Mouse (Mus musculus) liver, postnatal 0 days (tissue): ENCODE results near the gene Oaz2. TPM values are rescaled to one million over a fixed set of nuclear protein-coding genes. Genes with fewer than 3 reads are reported as not detected.

Source experiments
- ATAC-seq: fragments of 200-750 bp; cut with Nextera tagmentation; 2 replicates; pipeline ENCODE4 v1.8.0; 2017; ENCODE audit warnings: mild to moderate bottlenecking, moderate library complexity
- DNase-seq: peaks from one replicate; pipeline ENCODE4 v3.0.0-alpha.2; 2016
- H3K27ac ChIP-seq: fragments of 300-500 bp; sonication (generic); 2 replicates; pipeline ENCODE4 v1.5.1; 2014; ENCODE audit warnings: antibody characterized with exemption, moderate library complexity, mild to moderate bottlenecking, low read depth
- H3K27me3 ChIP-seq: fragments of 300-500 bp; sonication (generic); 2 replicates; pipeline ENCODE4 v1.6.1; 2014; ENCODE audit warnings: low read length, control low read depth, mixed read lengths; ENCODE audit not compliant: insufficient read depth
- H3K36me3 ChIP-seq: fragments of 300-500 bp; sonication (generic); replicated peaks from 2 replicates; pipeline ENCODE4 v1.6.1; 2014; ENCODE audit warnings: mild to moderate bottlenecking, control low read depth, low read length, moderate library complexity, mixed read lengths; ENCODE audit not compliant: insufficient read depth
- H3K4me1 ChIP-seq: fragments of 300-500 bp; sonication (generic); 2 replicates; pipeline ENCODE4 v1.6.1; 2014; ENCODE audit warnings: antibody characterized with exemption, mild to moderate bottlenecking, control low read depth; ENCODE audit not compliant: insufficient read depth
- H3K4me2 ChIP-seq: fragments of 300-500 bp; sonication (generic); 2 replicates; pipeline ENCODE4 v1.6.1; 2014; ENCODE audit warnings: low read depth, mild to moderate bottlenecking, low read length, moderate library complexity, mixed read lengths
- H3K4me3 ChIP-seq: fragments of 300-500 bp; sonication (generic); 2 replicates; pipeline ENCODE4 v1.5.1; 2014; ENCODE audit warnings: low read depth, low read length
- H3K9ac ChIP-seq: fragments of 300-500 bp; sonication (generic); replicated peaks from 2 replicates; pipeline ENCODE4 v1.6.1; 2014; ENCODE audit warnings: mild to moderate bottlenecking, moderate library complexity
- H3K9me3 ChIP-seq: fragments of 300-500 bp; sonication (generic); 2 replicates; pipeline ENCODE4 v1.6.1; 2016; ENCODE audit warnings: mild to moderate bottlenecking, control low read depth, low read length, mixed read lengths
- CTCF ChIP-seq: sonication (generic); IDR thresholded peaks from 2 replicates; pipeline ENCODE4 v1.5.1; 2016; ENCODE audit warnings: antibody characterized with exemption, low read depth
- EP300 ChIP-seq: IDR thresholded peaks from 2 replicates; pipeline ENCODE4 v1.6.1; 2016; ENCODE audit warnings: antibody characterized with exemption, low read depth, mild to moderate bottlenecking
- WGBS: fragments of 180-500 bp; shearing (Covaris S2); extraction: QIAGEN DNeasy Blood & Tissue Kit; methylation state at CpG from one replicate; pipeline ENCODE4 v1.1.7; 2014; ENCODE audit not compliant: insufficient replicate concordance; 5-methylcytosine and 5-hydroxymethylcytosine counted together
- polyA plus RNA-seq: library from polyadenylated mRNA; unstranded; fragments of >200 nt; fragmentation: Nextera tagmentation; extraction: Ambion mirVana; gene quantifications from 2 replicates; pipeline ENCODE4 v1.2.1, GENCODE M21; 2015

The Oaz2 gene
- polyA plus RNA-seq, 1 experiment from 2014 or later: 50.9 TPM

DNA sequence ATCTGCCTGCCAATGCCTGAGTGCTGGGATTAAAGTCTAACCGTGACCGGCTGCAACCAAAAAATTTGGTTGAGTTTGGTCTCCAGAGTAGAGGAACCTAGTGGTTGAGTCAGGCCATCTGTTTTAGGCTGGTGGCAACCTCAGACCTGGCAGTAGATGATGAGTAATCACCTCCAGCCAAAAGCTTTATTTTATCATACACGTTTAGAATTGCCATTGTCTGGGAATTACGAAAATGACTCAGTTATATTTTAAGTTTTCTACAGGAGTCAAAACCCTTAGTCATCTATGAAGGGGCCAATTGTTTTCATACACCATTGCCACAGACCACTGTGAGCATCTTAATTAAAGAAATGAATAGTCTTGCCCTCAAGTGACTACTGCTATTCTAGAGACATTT lies 30.9 kb upstream of the Oaz2 start:
- Histone ChIP-seq H3K4me2 (no peak overlapping the region), H3K9me3 (no peaks in the 10 kb centered on the region), H3K9ac (no peak overlapping the region), H3K4me3 (no peak overlapping the region), H3K27ac (no peak overlapping the region), H3K27me3 (peaks cover 7% of the 10 kb centered on the region), H3K36me3 (no peaks in the 10 kb centered on the region), H3K4me1 (peaks cover 3% of the 10 kb centered on the region; the same call in 1 of the 2 replicates)
- ATAC-seq (no peak), DNase-seq (no peak)
- 78% methylated on average over 4 of the region's 4 CpGs for WGBS
- no peak for TF ChIP-seq EP300
- TF ChIP-seq CTCF: no peak

DNA sequence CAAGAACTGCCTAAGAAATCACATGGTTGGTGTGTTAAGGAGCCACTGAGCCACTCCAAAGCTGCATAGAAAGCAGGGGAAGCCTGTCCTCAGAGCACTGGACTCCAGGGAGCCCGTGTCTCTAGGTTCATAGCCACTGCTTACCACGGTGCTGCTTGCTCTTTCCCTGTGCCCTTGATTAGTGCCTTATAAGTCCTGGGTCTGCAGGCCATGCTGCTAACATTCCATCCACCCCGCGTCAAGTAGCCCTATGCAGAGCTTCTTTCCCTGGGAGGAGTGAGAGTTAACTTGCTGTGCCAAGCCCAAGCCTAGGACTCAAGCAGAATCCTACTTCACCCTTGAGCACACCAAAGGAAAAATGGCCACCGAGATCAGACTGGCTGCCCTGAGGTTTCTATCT lies 28.7 kb upstream of the Oaz2 start:
- ATAC-seq (no peak), DNase-seq (no peak)
- Histone ChIP-seq H3K4me3 (no peak overlapping the region), H3K27ac (no peak overlapping the region), H3K9me3 (no peaks in the 10 kb centered on the region), H3K36me3 (no peaks in the 10 kb centered on the region), H3K9ac (no peak overlapping the region), H3K27me3 (no peaks in the 10 kb centered on the region), H3K4me1 (peaks cover 3% of the 10 kb centered on the region; the same call in 1 of the 2 replicates), H3K4me2 (no peak overlapping the region)
- WGBS: 68% methylated on average over 5 of the region's 5 CpGs
- no peak for TF ChIP-seq EP300
- TF ChIP-seq CTCF: no peak

DNA sequence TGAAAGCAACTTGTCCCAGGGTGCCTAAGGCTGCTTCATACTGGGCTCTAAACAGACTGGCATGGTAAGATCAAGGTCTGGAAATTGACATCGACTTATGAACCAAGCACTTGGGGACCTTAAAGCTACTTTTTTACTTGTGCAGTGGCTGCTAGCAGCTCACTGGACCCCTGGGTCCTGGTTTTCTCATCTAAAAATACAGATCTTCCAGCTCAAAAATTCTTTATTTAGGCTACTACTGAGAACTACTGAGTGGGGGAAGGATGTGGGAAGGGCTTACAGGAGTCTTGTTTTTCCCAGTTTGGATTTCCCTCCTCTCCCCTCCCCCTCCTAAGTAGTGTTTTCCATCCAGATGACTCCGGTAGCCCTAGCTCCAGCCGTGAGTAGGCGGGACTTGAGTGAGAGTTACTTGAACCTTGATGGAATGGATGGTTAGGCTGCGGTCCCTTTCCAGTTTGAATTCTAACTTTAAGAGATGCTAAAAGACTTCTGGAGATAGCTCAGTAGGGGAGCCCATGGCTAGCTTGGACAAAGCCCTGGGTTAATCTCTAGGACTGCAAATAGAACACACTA lies 26.9 kb upstream of the Oaz2 start:
- Histone ChIP-seq H3K27me3 (no peaks in the 10 kb centered on the region), H3K36me3 (no peaks in the 10 kb centered on the region), H3K4me2 (no peak overlapping the region), H3K4me3 (no peak overlapping the region), H3K4me1 (peaks cover 3% of the 10 kb centered on the region), H3K9me3 (no peaks in the 10 kb centered on the region), H3K9ac (no peak overlapping the region), H3K27ac (no peak overlapping the region)
- TF ChIP-seq CTCF: no peak
- TF ChIP-seq EP300: no peak
- WGBS: 38% methylated on average over 5 of the region's 5 CpGs
- ATAC-seq: no peak
- no peak for DNase-seq

DNA sequence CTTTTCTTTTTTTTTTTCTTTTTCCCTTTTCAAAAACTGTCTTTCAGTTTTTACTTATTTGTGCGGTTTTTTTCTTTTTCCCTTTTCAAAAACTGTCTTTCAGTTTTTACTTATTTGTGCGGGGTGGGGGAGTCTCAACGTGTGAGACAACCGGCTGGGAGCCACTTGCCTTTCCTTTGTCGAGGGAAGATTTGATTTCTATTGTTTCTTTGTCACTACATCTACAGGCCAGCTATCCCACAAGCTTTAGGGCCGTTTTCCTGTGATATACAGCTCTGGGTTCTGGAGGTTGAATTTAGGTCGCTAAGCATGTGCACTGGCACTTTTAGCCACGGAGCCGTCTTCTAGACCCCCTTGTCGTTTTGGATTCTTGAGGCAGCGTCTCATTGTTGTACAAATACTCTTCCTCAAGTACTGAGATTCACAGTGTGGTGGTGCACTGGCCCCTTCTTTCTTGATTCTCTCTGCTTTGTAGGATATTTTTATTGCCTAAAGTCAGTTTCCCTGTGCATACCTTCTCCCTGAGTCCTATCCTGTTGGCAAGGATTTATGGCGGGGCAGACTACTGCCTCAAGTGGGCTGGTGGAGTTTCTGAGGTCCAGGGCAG lies 26.3 kb upstream of the Oaz2 start:
- 39% methylated on average over 12 of the region's 12 CpGs for WGBS
- DNase-seq (no peak), ATAC-seq (no peak)
- H3K27me3 ChIP-seq: no peaks in the 10 kb centered on the region
- TF ChIP-seq EP300 (no peak), CTCF (no peak)
- no peak overlapping the region for H3K27ac ChIP-seq
- no peak overlapping the region for H3K4me2 ChIP-seq
- H3K9ac ChIP-seq: no peak overlapping the region
- peaks cover 3% of the 10 kb centered on the region for H3K4me1 ChIP-seq
- no peaks in the 10 kb centered on the region for H3K36me3 ChIP-seq
- no peak overlapping the region for H3K4me3 ChIP-seq
- H3K9me3 ChIP-seq: no peaks in the 10 kb centered on the region

DNA sequence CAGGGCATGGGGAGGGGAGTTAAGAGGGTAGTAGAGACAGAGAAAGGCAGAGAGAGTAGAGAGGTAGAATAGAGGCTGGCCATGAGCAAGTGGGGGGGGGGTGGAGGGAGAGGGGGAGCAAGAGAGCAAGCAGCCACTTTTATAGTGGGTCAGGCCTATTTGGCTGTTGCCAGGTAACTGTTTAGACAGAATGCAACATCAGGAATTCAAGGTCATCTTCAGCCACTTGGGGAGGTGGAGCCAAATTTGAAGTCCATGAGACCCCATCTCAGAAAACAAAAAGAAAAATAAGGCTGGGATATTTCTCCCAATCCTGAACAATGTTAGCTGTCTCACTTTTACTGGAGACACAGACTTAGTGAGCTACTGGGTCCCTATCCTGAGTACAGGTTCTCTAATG lies 25.3 kb upstream of the Oaz2 start:
- DNase-seq (no peak), ATAC-seq (no peak)
- Histone ChIP-seq H3K9me3 (no peaks in the 10 kb centered on the region), H3K27ac (no peak overlapping the region), H3K36me3 (no peaks in the 10 kb centered on the region), H3K27me3 (no peaks in the 10 kb centered on the region), H3K9ac (no peak overlapping the region), H3K4me1 (peaks cover 3% of the 10 kb centered on the region), H3K4me2 (no peak overlapping the region), H3K4me3 (no peak overlapping the region)
- TF ChIP-seq CTCF: no peak
- TF ChIP-seq EP300: no peak

DNA sequence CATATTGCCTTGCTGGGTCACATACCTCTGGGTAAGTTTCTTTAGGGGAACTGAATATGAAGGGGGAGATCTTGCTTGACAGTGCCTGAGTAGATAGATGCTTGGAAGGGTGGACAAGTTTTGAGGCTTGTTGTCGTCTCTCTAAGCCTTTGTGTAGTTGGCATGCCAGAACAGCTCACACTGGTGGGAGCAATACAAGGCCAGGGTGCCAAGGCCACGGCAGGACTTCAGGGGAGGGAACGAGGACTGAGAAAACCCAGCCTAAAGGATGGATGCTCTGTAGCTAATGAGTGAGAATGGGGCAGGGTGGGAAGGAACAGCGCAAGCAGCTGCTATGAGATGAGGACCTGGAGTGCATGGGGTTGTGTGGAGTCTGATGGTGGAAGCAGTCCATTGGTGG lies 22.8 kb upstream of the Oaz2 start:
- Histone ChIP-seq H3K4me1 (peaks cover 3% of the 10 kb centered on the region), H3K4me3 (no peak overlapping the region), H3K9me3 (no peaks in the 10 kb centered on the region), H3K36me3 (no peaks in the 10 kb centered on the region), H3K27me3 (no peaks in the 10 kb centered on the region), H3K9ac (no peak overlapping the region), H3K27ac (no peak overlapping the region), H3K4me2 (no peak overlapping the region)
- no peak for ATAC-seq
- WGBS: 81% methylated on average over 4 of the region's 4 CpGs
- no peak for DNase-seq
- TF ChIP-seq EP300 (no peak), CTCF (no peak)
